Mouse (Mus musculus) C2C12 (cell line): ENCODE results near the gene Tas2r137.

Source experiments
- CEBPB ChIP-seq: IDR thresholded peaks from one replicate; pipeline ENCODE4 v1.6.1; 2011; ENCODE audit warnings: low read depth, mild to moderate bottlenecking, control low read depth, moderate library complexity
- CTCF ChIP-seq: IDR thresholded peaks from one replicate; pipeline ENCODE4 v1.5.1; 2011; ENCODE audit not compliant: control insufficient read depth, insufficient read depth, insufficient read length

GRCm38 (mm10) chr6:40519408-40519807 lies 28.4 kb downstream of the Tas2r137 start, which contains the start of gene Prss37:
- TF ChIP-seq CEBPB: no peak
- no peak for TF ChIP-seq CTCF
